Mouse (Mus musculus): ENCODE data around the gene Uba3. TPM values are rescaled to one million over a fixed set of nuclear protein-coding genes. Genes with fewer than 3 reads are reported as not detected.

The Uba3 gene
- polyA plus RNA-seq, 1 experiment = 136 TPM

DNA sequence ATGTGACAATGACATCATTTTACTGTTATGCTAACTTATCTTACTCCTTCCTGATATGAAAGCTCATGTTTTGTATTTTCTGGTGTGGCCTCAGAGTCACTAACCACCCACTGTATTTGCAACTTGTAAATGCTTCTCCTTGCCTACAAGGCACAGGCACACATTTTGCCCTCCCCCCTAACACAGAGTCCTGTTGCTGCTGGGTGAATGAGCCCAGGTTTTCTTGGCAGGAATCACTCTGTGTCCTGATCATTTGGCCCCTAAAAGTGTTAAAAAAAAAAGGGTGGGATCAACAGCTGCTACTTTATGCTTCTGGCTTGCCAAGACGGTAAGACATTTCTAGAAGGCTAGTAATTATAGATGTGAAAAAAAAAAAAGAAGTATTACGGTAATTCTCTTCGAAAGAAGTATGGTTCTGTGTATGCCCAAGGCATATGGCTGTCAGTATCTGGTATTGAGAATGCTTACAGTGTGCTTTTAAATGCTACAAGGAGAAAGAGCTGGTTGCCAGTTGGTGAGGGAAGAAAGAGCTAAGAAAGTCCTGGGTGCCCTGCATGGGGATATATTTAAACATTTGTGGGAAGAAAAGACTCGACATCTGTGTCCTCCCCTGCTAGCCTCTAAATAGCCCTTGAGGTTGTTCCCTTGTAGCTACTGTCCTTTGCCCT, 10.8 kb upstream of the Uba3 start:
- no peaks in the 10 kb centered on the region for H3K4me1 ChIP-seq (ENCODE audit: control insufficient read depth, insufficient read depth, low read length)
- TF ChIP-seq CTCF (IDR thresholded peaks at IDR 0.05; ENCODE audit: low read depth, low read length) (no peak), EP300 (IDR thresholded peaks at IDR 0.05; ENCODE audit: insufficient read depth, low read depth, low read length) (no peak), POLR2A (IDR thresholded peaks at IDR 0.05; ENCODE audit: insufficient read depth, low read length) (no peak)
- H3K27ac ChIP-seq (ENCODE audit: insufficient read depth, low read length) = no peak overlapping the region
- H3K36me3 ChIP-seq (ENCODE audit: control insufficient read depth, insufficient read depth, low read length, poor library complexity, severe bottlenecking) = no peaks in the 10 kb centered on the region
- no peak overlapping the region for H3K9ac ChIP-seq (ENCODE audit: low read depth, poor library complexity, severe bottlenecking)
- H3K9me3 ChIP-seq (replicated peaks; ENCODE audit: control insufficient read depth, insufficient read depth, low read length, poor library complexity, severe bottlenecking) = no peaks in the 10 kb centered on the region; the same call in 1 of the 2 replicates
- H3K27me3 ChIP-seq (ENCODE audit: control insufficient read depth, insufficient read depth, low read length, poor library complexity, severe bottlenecking) = no peaks in the 10 kb centered on the region
- H3K4me3 ChIP-seq (ENCODE audit: low read depth, low read length) = no peak overlapping the region

- H3K27me3 ChIP-seq (ENCODE audit: control insufficient read depth, insufficient read depth, low read length, poor library complexity, severe bottlenecking) = no peaks in the 10 kb centered on the region
- no peaks in the 10 kb centered on the region for H3K36me3 ChIP-seq (ENCODE audit: control insufficient read depth, insufficient read depth, low read length, poor library complexity, severe bottlenecking)
- peak overlapping the region; percentile 39 for H3K4me3 ChIP-seq (ENCODE audit: low read depth, low read length)
- no peak overlapping the region for H3K27ac ChIP-seq (ENCODE audit: insufficient read depth, low read length)
- no peaks in the 10 kb centered on the region for H3K4me1 ChIP-seq (ENCODE audit: control insufficient read depth, insufficient read depth, low read length)
- no peaks in the 10 kb centered on the region; the same call in 1 of the 2 replicates for H3K9me3 ChIP-seq (replicated peaks; ENCODE audit: control insufficient read depth, insufficient read depth, low read length, poor library complexity, severe bottlenecking)
- TF ChIP-seq POLR2A (IDR thresholded peaks at IDR 0.05; ENCODE audit: insufficient read depth, low read length) (no peak), CTCF (IDR thresholded peaks at IDR 0.05; ENCODE audit: low read depth, low read length) (no peak), EP300 (IDR thresholded peaks at IDR 0.05; ENCODE audit: insufficient read depth, low read depth, low read length) (no peak)
- peak overlapping the region; percentile 70; the same call in 1 of the 2 replicates for H3K9ac ChIP-seq (ENCODE audit: low read depth, poor library complexity, severe bottlenecking)
Observed at GRCm38 (mm10) chr6:97211981-97212380, 6.5 kb upstream of the Uba3 start.

DNA sequence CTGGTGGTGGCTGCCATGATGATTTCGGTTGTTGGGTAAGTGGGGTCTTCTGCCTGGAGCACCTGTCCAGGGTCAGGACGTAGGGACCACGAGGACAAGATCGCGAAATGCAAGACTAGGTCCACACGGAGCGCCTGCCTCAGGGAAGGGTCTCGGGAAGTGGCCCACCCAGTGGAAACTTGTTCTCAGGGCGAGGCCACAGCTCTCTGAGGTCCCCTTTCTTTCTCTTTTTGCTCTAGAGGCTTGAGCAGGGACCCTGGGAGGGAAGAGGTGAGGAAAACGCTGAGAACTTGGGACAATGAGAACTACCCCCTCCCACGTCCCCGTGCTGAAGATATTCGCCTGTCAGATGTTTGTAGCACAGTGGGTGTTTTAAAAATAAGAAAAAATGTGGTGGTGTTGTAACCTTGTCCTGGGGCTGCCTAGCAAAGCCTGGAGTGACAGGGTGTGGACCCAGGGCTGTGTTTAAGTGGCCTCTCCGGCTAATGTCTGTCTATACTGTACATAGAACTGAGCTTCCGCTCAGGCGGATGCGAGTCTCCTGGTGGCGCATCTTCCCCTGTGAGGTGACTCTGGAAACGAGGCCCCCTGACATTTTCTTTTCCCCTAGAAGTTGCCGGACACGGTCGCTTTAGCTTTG, 5.6 kb upstream of the Uba3 start:
- Histone ChIP-seq H3K4me3 (ENCODE audit: low read depth, low read length) (peak overlapping the region; percentile 90), H3K9ac (ENCODE audit: low read depth, poor library complexity, severe bottlenecking) (peak overlapping the region; percentile 70)

DNA sequence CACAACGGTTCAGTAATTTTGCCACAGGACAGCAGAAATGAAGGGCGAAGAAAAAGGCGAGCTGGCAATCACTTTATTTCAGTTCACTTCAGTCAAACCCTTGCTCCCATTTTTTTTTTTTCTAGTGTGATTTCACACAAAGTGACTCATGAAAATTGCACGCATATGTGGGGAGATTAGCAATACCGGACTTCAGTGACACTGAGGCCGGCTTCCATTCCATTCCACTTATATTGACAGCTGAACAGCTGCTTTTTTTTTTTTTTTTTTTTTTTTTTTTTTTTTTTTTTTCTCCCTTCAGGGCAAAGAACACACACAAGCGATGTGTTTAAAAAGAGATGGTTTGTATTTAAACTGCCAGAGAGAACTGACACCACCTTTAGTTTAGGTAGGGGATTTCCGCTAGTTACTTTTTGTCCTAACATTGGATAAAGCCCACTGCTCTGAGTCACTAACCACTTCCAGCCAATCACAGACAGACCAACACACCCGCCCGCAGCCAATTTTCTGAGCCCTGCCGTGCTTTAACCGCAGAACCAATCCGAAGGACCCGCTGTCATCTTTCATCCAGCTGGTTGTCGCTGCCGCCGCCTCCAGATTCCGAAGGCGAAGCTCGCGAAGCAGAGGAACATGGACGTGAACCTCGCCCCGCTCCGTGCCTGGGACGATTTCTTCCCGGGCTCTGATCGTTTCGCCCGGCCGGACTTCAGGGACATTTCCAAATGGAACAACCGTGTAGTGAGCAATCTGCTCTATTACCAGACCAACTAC, 4.9 kb upstream of the Uba3 start, which contains the start of gene Arl6ip5:
Gene Arl6ip5 (plus strand): TSS at position 499 of the 771 bp plus-strand sequence.
- H3K36me3 ChIP-seq (ENCODE audit: control insufficient read depth, insufficient read depth, low read length, poor library complexity, severe bottlenecking) = no peaks in the 10 kb centered on the region
- H3K9me3 ChIP-seq (replicated peaks; ENCODE audit: control insufficient read depth, insufficient read depth, low read length, poor library complexity, severe bottlenecking) = no peaks in the 10 kb centered on the region; the same call in 1 of the 2 replicates
- TF ChIP-seq CTCF (IDR thresholded peaks at IDR 0.05; ENCODE audit: low read depth, low read length) (no peak), EP300 (IDR thresholded peaks at IDR 0.05; ENCODE audit: insufficient read depth, low read depth, low read length) (no peak), POLR2A (IDR thresholded peaks at IDR 0.05; ENCODE audit: insufficient read depth, low read length) (peak; percentile 12)
- H3K4me1 ChIP-seq (ENCODE audit: control insufficient read depth, insufficient read depth, low read length) = no peaks in the 10 kb centered on the region
- H3K27me3 ChIP-seq (ENCODE audit: control insufficient read depth, insufficient read depth, low read length, poor library complexity, severe bottlenecking) = no peaks in the 10 kb centered on the region
- H3K9ac ChIP-seq (ENCODE audit: low read depth, poor library complexity, severe bottlenecking) = peak within 1 kb of the TSS; percentile 70
- H3K27ac ChIP-seq (ENCODE audit: insufficient read depth, low read length) = peak within 1 kb of the TSS; percentile 57; the same call in 1 of the 2 replicates
- peak within 1 kb of the TSS; percentile 90 for H3K4me3 ChIP-seq (ENCODE audit: low read depth, low read length)

More for the DNA sequence above, 5.6 kb upstream of the Uba3 start:
- H3K27me3 ChIP-seq (ENCODE audit: control insufficient read depth, insufficient read depth, low read length, poor library complexity, severe bottlenecking) = no peaks in the 10 kb centered on the region
- H3K4me1 ChIP-seq (ENCODE audit: control insufficient read depth, insufficient read depth, low read length) = no peaks in the 10 kb centered on the region
- no peaks in the 10 kb centered on the region for H3K36me3 ChIP-seq (ENCODE audit: control insufficient read depth, insufficient read depth, low read length, poor library complexity, severe bottlenecking)
- no peak overlapping the region for H3K27ac ChIP-seq (ENCODE audit: insufficient read depth, low read length)
- TF ChIP-seq POLR2A (IDR thresholded peaks at IDR 0.05; ENCODE audit: insufficient read depth, low read length) = no peak
- no peak for TF ChIP-seq CTCF (IDR thresholded peaks at IDR 0.05; ENCODE audit: low read depth, low read length)
- no peak for TF ChIP-seq EP300 (IDR thresholded peaks at IDR 0.05; ENCODE audit: insufficient read depth, low read depth, low read length)
- H3K9me3 ChIP-seq (replicated peaks; ENCODE audit: control insufficient read depth, insufficient read depth, low read length, poor library complexity, severe bottlenecking) = no peaks in the 10 kb centered on the region; the same call in 1 of the 2 replicates

DNA sequence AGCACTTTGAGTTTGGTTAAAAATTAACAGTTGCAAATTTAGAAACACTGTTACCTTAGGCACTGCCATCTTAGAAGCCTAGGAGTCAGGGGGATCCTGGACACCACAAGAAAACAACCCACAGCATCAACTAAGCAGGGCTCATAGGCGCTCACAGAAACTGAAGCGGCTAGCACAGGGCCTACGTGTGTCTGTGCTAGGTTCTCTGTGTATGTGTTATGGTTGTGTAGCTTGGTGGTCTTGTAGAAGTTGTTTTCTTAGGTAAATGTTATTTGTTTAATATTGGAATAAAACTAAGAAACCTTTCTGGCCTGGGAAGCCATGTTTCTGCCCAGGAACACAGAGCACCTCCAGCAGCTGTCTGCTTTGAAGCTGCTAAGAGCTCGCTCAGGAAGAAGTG, 4.3 kb upstream of the Uba3 start:
- H3K27ac ChIP-seq (ENCODE audit: insufficient read depth, low read length) = peak overlapping the region; percentile 57; the same call in 1 of the 2 replicates
- H3K4me3 ChIP-seq (ENCODE audit: low read depth, low read length) = no peak overlapping the region
- TF ChIP-seq EP300 (IDR thresholded peaks at IDR 0.05; ENCODE audit: insufficient read depth, low read depth, low read length) = no peak
- TF ChIP-seq CTCF (IDR thresholded peaks at IDR 0.05; ENCODE audit: low read depth, low read length) = no peak
- no peak for TF ChIP-seq POLR2A (IDR thresholded peaks at IDR 0.05; ENCODE audit: insufficient read depth, low read length)
- H3K27me3 ChIP-seq (ENCODE audit: control insufficient read depth, insufficient read depth, low read length, poor library complexity, severe bottlenecking) = no peaks in the 10 kb centered on the region
- H3K36me3 ChIP-seq (ENCODE audit: control insufficient read depth, insufficient read depth, low read length, poor library complexity, severe bottlenecking) = no peaks in the 10 kb centered on the region
- H3K9me3 ChIP-seq (replicated peaks; ENCODE audit: control insufficient read depth, insufficient read depth, low read length, poor library complexity, severe bottlenecking) = no peaks in the 10 kb centered on the region
- no peaks in the 10 kb centered on the region for H3K4me1 ChIP-seq (ENCODE audit: control insufficient read depth, insufficient read depth, low read length)
- H3K9ac ChIP-seq (ENCODE audit: low read depth, poor library complexity, severe bottlenecking) = peak overlapping the region; percentile 40; the same call in 1 of the 2 replicates
